Mouse (Mus musculus): Measurements from ENCODE around the gene Nmrk2.

DNA sequence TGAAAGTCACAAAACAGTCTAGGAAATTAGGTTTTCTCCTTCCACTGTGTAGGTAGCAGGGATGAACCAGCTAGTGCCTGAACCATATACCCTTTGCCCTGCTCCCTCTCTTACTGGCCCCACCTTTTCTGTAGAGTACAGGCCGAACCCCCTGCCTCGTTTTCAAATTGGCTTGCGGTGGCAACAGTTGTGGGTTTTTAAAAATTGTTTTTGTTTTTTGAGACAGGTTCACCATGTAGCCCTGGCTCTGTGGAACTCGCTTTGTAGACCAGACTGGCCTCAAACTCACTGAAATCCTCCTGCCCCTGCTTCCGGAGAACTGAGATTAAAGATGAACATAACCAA lies 33.8 kb downstream of the Nmrk2 start:
- TF ChIP-seq CTCF (IDR thresholded peaks at IDR 0.05; ENCODE audit: borderline replicate concordance, extremely low read depth, insufficient read depth, insufficient read length) (no peak), POLR2A (IDR thresholded peaks at IDR 0.05; ENCODE audit: borderline replicate concordance, extremely low read depth, insufficient read depth, insufficient read length, poor library complexity, severe bottlenecking) (no peak)
